Mouse (Mus musculus) A20 (cell line): ENCODE measurements around the gene Acads.
"Not testable (repeated sequence)": the region's sequence is repeated elsewhere in the genome, so short reads cannot be mapped to it uniquely, and the experiment has no call there.

Source experiments
- DNase-seq: peaks from one replicate; pipeline ENCODE4 v3.0.0-alpha.2; 2011; ENCODE audit warnings: low read depth, low spot score

The Acads gene

GRCm38 (mm10) chr5:115149675-115150459 lies 30.7 kb upstream of the Acads start:
- DNase-seq: no peak

- not testable (repeated sequence) for DNase-seq
Measured at GRCm38 (mm10) chr5:115148872-115149271, 29.7 kb upstream of the Acads start.

GRCm38 (mm10) chr5:115148378-115148777 lies 29.2 kb upstream of the Acads start:
- DNase-seq: no peak

GRCm38 (mm10) chr5:115147388-115147787 lies 28.2 kb upstream of the Acads start:
- no peak for DNase-seq

- no peak for DNase-seq
Measured at GRCm38 (mm10) chr5:115146747-115147130, 27.6 kb upstream of the Acads start.

- DNase-seq: no peak
Measured at GRCm38 (mm10) chr5:115145976-115146746, 27.0 kb upstream of the Acads start.

- no peak for DNase-seq
Measured at GRCm38 (mm10) chr5:115145253-115145968, 26.3 kb upstream of the Acads start.

- DNase-seq: no peak
Measured at GRCm38 (mm10) chr5:115144471-115144870, 25.3 kb upstream of the Acads start.

GRCm38 (mm10) chr5:115143552-115143951 lies 24.4 kb upstream of the Acads start:
- no peak for DNase-seq

- DNase-seq: no peak
Measured at GRCm38 (mm10) chr5:115142166-115142697, 23.1 kb upstream of the Acads start.

GRCm38 (mm10) chr5:115140726-115141125 lies 21.6 kb upstream of the Acads start:
- no peak for DNase-seq

GRCm38 (mm10) chr5:115139124-115139523 lies 20.0 kb upstream of the Acads start:
- peak; percentile 20 for DNase-seq

GRCm38 (mm10) chr5:115134234-115135165 lies 15.4 kb upstream of the Acads start, which contains the start of gene Unc119b:
Gene Unc119b (minus strand): TSS chr5:115134975.
- peak; percentile 93 for DNase-seq

GRCm38 (mm10) chr5:115133358-115134066 lies 14.4 kb upstream of the Acads start:
- peak; percentile 49 for DNase-seq

- DNase-seq: peak; percentile 24
Measured at GRCm38 (mm10) chr5:115132465-115132864, 13.3 kb upstream of the Acads start.

GRCm38 (mm10) chr5:115129328-115129727 lies 10.2 kb upstream of the Acads start:
- DNase-seq: no peak

GRCm38 (mm10) chr5:115127421-115128179 lies 8.5 kb upstream of the Acads start:
- no peak for DNase-seq

- DNase-seq: no peak
Measured at GRCm38 (mm10) chr5:115126578-115127312, 7.6 kb upstream of the Acads start.
